ENCODE assay signal across 15 mouse cellular contexts in the genomic region with DNA sequence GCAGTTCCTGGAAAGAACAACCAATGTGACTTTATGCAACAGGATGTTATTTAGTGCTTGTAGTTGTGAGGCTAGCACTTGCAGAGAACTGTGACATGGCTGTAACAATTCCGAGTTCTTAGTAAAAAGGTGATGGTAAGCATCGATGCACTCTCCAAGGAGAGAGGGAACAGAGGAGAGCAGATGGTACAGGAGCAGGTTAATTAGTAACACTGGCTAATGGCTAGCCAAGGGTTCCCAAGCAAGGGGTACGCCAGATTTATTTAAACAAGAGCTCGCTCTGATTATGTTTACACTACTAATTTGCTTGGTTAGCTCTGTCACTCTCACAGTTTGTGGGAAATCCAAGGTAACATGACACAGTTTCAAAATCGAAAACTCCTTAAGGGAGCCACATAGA.
DNase-seq lines count a peak whose midpoint lies in the region; ATAC-seq and TF ChIP-seq lines count a peak whose summit lies in the region.
"Had no signal": no experiment of that assay in that cellular context is flagged by ENCODE, and none has a peak within 500 bp of the region (broad histone marks: within the 10 kb centered on the region; RNA-seq: fewer than 3 reads in every experiment).

No protein-coding gene starts in this region.

- no peak overlapping the region for H3K9ac ChIP-seq in embryonic facial prominence, embryonic 14.5 days (ENCODE audit: low read depth, low read length)
- H3K9ac ChIP-seq in stomach, embryonic 15.5 days: no peak overlapping the region
- no peak overlapping the region for H3K9ac ChIP-seq in stomach, postnatal 0 days (ENCODE audit: low read length)
- no peak overlapping the region for H3K9ac ChIP-seq in kidney, embryonic 14.5 days (ENCODE audit: low read depth, low read length)
- H3K9ac ChIP-seq: heart, embryonic 13.5 days had no signal

- H3K27me3 ChIP-seq in embryonic facial prominence, embryonic 14.5 days (replicated peaks; ENCODE audit: control insufficient read depth, insufficient read depth, low read length): no peaks in the 10 kb centered on the region
- no peaks in the 10 kb centered on the region for H3K27me3 ChIP-seq in embryonic facial prominence, embryonic 10.5 days (replicated peaks; ENCODE audit: low read depth, poor library complexity, severe bottlenecking)
- no peaks in the 10 kb centered on the region for H3K27me3 ChIP-seq in stomach, embryonic 15.5 days (replicated peaks)
- no peaks in the 10 kb centered on the region for H3K27me3 ChIP-seq in stomach, postnatal 0 days (ENCODE audit: control insufficient read depth, insufficient read depth, low read length)
- no peaks in the 10 kb centered on the region for H3K27me3 ChIP-seq in kidney, embryonic 14.5 days (ENCODE audit: control insufficient read depth, insufficient read depth, low read length)
- H3K27me3 ChIP-seq: CH12.LX; heart, embryonic 13.5 days had no signal

- no peak for DNase-seq in embryonic facial prominence, embryonic 14.5 days (ENCODE audit: low spot score)
- no peak for DNase-seq in embryonic facial prominence, embryonic 10.5 days (ENCODE audit: low spot score)
- DNase-seq in stomach, postnatal 0 days (ENCODE audit: low spot score): no peak
- no peak for DNase-seq in frontal cortex, postnatal 10 days (ENCODE audit: low spot score in 2 of 2)
- DNase-seq in layer of hippocampus, postnatal 25 days (ENCODE audit: extremely low spot score in 1 of 2, low spot score in 1 of 2): no peak
- no peak for DNase-seq in right cerebral cortex, postnatal 4 days
- DNase-seq: heart, postnatal 4 days; lung, adult 18-20 months; thymus, adult 18-20 months had no signal

- TF ChIP-seq EP300 in stomach, postnatal 0 days (optimal IDR thresholded peaks at IDR 0.05): no peak

- H3K27ac ChIP-seq in embryonic facial prominence, embryonic 14.5 days (replicated peaks; ENCODE audit: low read depth, low read length): no peak overlapping the region
- no peak overlapping the region for H3K27ac ChIP-seq in embryonic facial prominence, embryonic 10.5 days (replicated peaks)
- no peak overlapping the region for H3K27ac ChIP-seq in stomach, embryonic 15.5 days
- no peak overlapping the region for H3K27ac ChIP-seq in stomach, postnatal 0 days (replicated peaks)
- no peak overlapping the region for H3K27ac ChIP-seq in kidney, embryonic 14.5 days (ENCODE audit: low read depth, low read length)
- H3K27ac ChIP-seq: heart, embryonic 13.5 days; limb, embryonic 10.5 days had no signal

- ATAC-seq in embryonic facial prominence, embryonic 14.5 days (ENCODE audit: low read depth): peak; percentile 57; the same call in 1 of the 2 replicates
- ATAC-seq in stomach, embryonic 15.5 days (ENCODE audit: insufficient read depth, low FRiP score, low read depth): peak; percentile 47; the same call in 1 of the 2 replicates
- no peak for ATAC-seq in stomach, postnatal 0 days (ENCODE audit: low FRiP score, low TSS enrichment)
- peak; percentile 73; the same call in 1 of the 2 replicates for ATAC-seq in kidney, embryonic 14.5 days (ENCODE audit: low FRiP score, low TSS enrichment)
- ATAC-seq: hindbrain, embryonic 16.5 days had no signal

- no peaks in the 10 kb centered on the region for H3K36me3 ChIP-seq in embryonic facial prominence, embryonic 14.5 days (ENCODE audit: control insufficient read depth, insufficient read depth, low read length)
- H3K36me3 ChIP-seq in embryonic facial prominence, embryonic 10.5 days (replicated peaks): no peaks in the 10 kb centered on the region
- H3K36me3 ChIP-seq in stomach, embryonic 15.5 days: no peaks in the 10 kb centered on the region
- H3K36me3 ChIP-seq in stomach, postnatal 0 days (ENCODE audit: control insufficient read depth, insufficient read depth, low read length): no peaks in the 10 kb centered on the region
- H3K36me3 ChIP-seq in kidney, embryonic 14.5 days (ENCODE audit: control insufficient read depth, insufficient read depth, low read length): no peaks in the 10 kb centered on the region
- H3K36me3 ChIP-seq: heart, embryonic 13.5 days; limb, embryonic 10.5 days had no signal

- H3K9me3 ChIP-seq in embryonic facial prominence, embryonic 14.5 days (ENCODE audit: control insufficient read depth, low read length): no peaks in the 10 kb centered on the region
- no peaks in the 10 kb centered on the region for H3K9me3 ChIP-seq in embryonic facial prominence, embryonic 10.5 days
- no peaks in the 10 kb centered on the region for H3K9me3 ChIP-seq in stomach, embryonic 15.5 days
- H3K9me3 ChIP-seq in stomach, postnatal 0 days (ENCODE audit: control insufficient read depth, low read length): no peaks in the 10 kb centered on the region
- H3K9me3 ChIP-seq in kidney, embryonic 14.5 days (ENCODE audit: control insufficient read depth, low read length): no peaks in the 10 kb centered on the region
- H3K9me3 ChIP-seq: heart, embryonic 13.5 days; limb, embryonic 10.5 days had no signal

- no peak overlapping the region for H3K4me3 ChIP-seq in embryonic facial prominence, embryonic 14.5 days (ENCODE audit: low read depth, low read length)
- no peak overlapping the region for H3K4me3 ChIP-seq in embryonic facial prominence, embryonic 10.5 days
- no peak overlapping the region for H3K4me3 ChIP-seq in stomach, embryonic 15.5 days (replicated peaks)
- no peak overlapping the region for H3K4me3 ChIP-seq in stomach, postnatal 0 days (ENCODE audit: low read depth, low read length)
- H3K4me3 ChIP-seq in kidney, embryonic 14.5 days (ENCODE audit: low read length): no peak overlapping the region
- H3K4me3 ChIP-seq: heart, embryonic 13.5 days; limb, embryonic 10.5 days had no signal

- TF ChIP-seq CTCF in stomach, postnatal 0 days (IDR thresholded peaks at IDR 0.05; ENCODE audit: low read depth): no peak

- 46% methylated on average over 5 of the region's 5 CpGs for WGBS in embryonic facial prominence, embryonic 14.5 days
- WGBS in embryonic facial prominence, embryonic 10.5 days: 59% methylated on average over 5 of the region's 5 CpGs
- WGBS in stomach, embryonic 15.5 days: 37% methylated on average over 5 of the region's 5 CpGs
- 34% methylated on average over 5 of the region's 5 CpGs for WGBS in stomach, postnatal 0 days
- 65% methylated on average over 5 of the region's 5 CpGs for WGBS in kidney, embryonic 14.5 days

- no peak overlapping the region for H3K4me2 ChIP-seq in embryonic facial prominence, embryonic 14.5 days (ENCODE audit: low read depth, low read length)
- no peak overlapping the region for H3K4me2 ChIP-seq in stomach, embryonic 15.5 days
- no peak overlapping the region for H3K4me2 ChIP-seq in stomach, postnatal 0 days (replicated peaks; ENCODE audit: low read depth)
- no peak overlapping the region for H3K4me2 ChIP-seq in kidney, embryonic 14.5 days (replicated peaks; ENCODE audit: low read depth, low read length)
- H3K4me2 ChIP-seq: heart, embryonic 13.5 days had no signal

- H3K4me1 ChIP-seq in embryonic facial prominence, embryonic 14.5 days (ENCODE audit: control insufficient read depth, insufficient read depth, low read length): no peaks in the 10 kb centered on the region
- H3K4me1 ChIP-seq in embryonic facial prominence, embryonic 10.5 days: no peaks in the 10 kb centered on the region
- no peaks in the 10 kb centered on the region for H3K4me1 ChIP-seq in stomach, embryonic 15.5 days
- H3K4me1 ChIP-seq in stomach, postnatal 0 days (replicated peaks; ENCODE audit: control insufficient read depth, insufficient read depth): no peaks in the 10 kb centered on the region
- H3K4me1 ChIP-seq in kidney, embryonic 14.5 days (ENCODE audit: control insufficient read depth, insufficient read depth, low read length): no peaks in the 10 kb centered on the region
- H3K4me1 ChIP-seq: heart, embryonic 13.5 days; limb, embryonic 10.5 days had no signal
